Mouse (Mus musculus): Measurements from ENCODE around the gene Bhlhe23. TPM values are rescaled to one million over a fixed set of nuclear protein-coding genes. Genes with fewer than 3 reads are reported as not detected.

Bhlhe23 gene
- total RNA-seq, 2 experiments from 2014 or later = not detected

GRCm38 (mm10) chr2:180725414-180725778 is 51.3 kb downstream of the Bhlhe23 start:
- no peak for DNase-seq

GRCm38 (mm10) chr2:180724585-180725413 is 51.9 kb downstream of the Bhlhe23 start, which contains the start of gene Slc17a9:
Gene Slc17a9 (plus strand): TSS chr2:180725263.
- DNase-seq = no peak

Other genes with a start within 250 kb of the Bhlhe23 start
- 10 to 100 TPM; 20.1 to 21.9 TPM for gene Mrgbp, start 195.6 kb downstream of the Bhlhe23 start, total RNA-seq (2021)
- 10 to 100 TPM; 39.7 to 43.8 TPM for gene Ogfr, start 187.7 kb downstream of the Bhlhe23 start, total RNA-seq (2021)
- gene Col9a3, start 179.1 kb downstream of the Bhlhe23 start, total RNA-seq (2021) = 10 to 100 TPM in 1 of 2 experiments, 1 to 10 TPM in 1; 9.3 to 13.9 TPM
- under 1 TPM; 0.32 to 0.35 TPM for gene Tcfl5, start 134.2 kb downstream of the Bhlhe23 start, total RNA-seq (2021)
- 10 to 100 TPM; 52.2 to 61.1 TPM for gene Dido1, start 66.9 kb downstream of the Bhlhe23 start, total RNA-seq (2021)
- gene Gid8, start 66.8 kb downstream of the Bhlhe23 start, total RNA-seq (2021) = 10 to 100 TPM; 63.3 to 63.4 TPM
- gene Slc17a9, start 51.6 kb downstream of the Bhlhe23 start, total RNA-seq (2021) = under 1 TPM in 1 of 2 experiments, not detected in 1; 0.51 TPM
- gene Ythdf1, start 144.0 kb upstream of the Bhlhe23 start, total RNA-seq (2021) = 10 to 100 TPM; 52.3 to 52.4 TPM
- under 1 TPM in 1 of 2 experiments, not detected in 1; 0.33 TPM for gene Birc7, start 152.1 kb upstream of the Bhlhe23 start, total RNA-seq (2021)
- 10 to 100 TPM; 54.5 to 57.2 TPM for gene Nkain4, start 177.8 kb upstream of the Bhlhe23 start, total RNA-seq (2021)
- 100 to 1,000 TPM; 121 to 130 TPM for gene Arfgap1, start 190.3 kb upstream of the Bhlhe23 start, total RNA-seq (2021)
- 1 to 10 TPM; 2.5 to 3.2 TPM for gene Col20a1, start 209.6 kb upstream of the Bhlhe23 start, total RNA-seq (2021)

Measured in layer of hippocampus, postnatal 36 days (tissue).